Mouse (Mus musculus): ENCODE results near the gene Parp3. TPM values are rescaled to one million over a fixed set of nuclear protein-coding genes. Genes with fewer than 3 reads are reported as not detected.

Parp3 gene
- total RNA-seq, 2 experiments from 2014 or later = 3.0 to 3.7 TPM

- Histone ChIP-seq H3K4me3 (peak within 1 kb of the TSS; percentile 90), H3K27ac (peak within 1 kb of the TSS; percentile 97)
- no peak for TF ChIP-seq CTCF (conservative IDR thresholded peaks at IDR 0.05)
- peak; percentile 94 to 97 for DNase-seq (ENCODE audit: low spot score in 2 of 2)
Observed at GRCm38 (mm10) chr9:106429221-106430014, 47.3 kb downstream of the Parp3 start, which contains the start of gene Rpl29. TSS of gene Rpl29 (plus strand) at chr9:106429454.

- H3K27ac ChIP-seq = peak overlapping the region; percentile 97
- H3K4me3 ChIP-seq = peak overlapping the region; percentile 90
- no peak for DNase-seq (ENCODE audit: low spot score in 2 of 2)
- peak; percentile 45 for TF ChIP-seq CTCF (conservative IDR thresholded peaks at IDR 0.05)
Observed at GRCm38 (mm10) chr9:106428719-106429220, 48.0 kb downstream of the Parp3 start.

DNA sequence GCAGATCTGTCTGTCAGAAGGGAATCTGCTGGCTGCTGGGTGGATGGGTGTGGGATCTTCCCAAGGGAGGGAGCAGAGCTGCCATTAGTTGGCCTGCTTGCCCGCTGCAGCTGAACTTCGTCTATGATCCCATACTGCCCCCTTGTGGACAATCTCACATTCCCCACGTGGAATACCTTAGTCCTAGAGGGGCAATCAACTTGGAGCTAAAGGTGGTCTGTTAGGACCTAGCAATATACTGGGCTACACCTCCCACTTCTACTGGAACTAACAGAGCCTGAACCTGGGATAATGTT is 54.9 kb downstream of the Parp3 start:
- peak; percentile 88 to 91 for DNase-seq (ENCODE audit: low spot score in 2 of 2)
- H3K4me3 ChIP-seq = peak overlapping the region; percentile 40
- H3K27ac ChIP-seq = peak overlapping the region; percentile 84
- peak; percentile 96 for TF ChIP-seq CTCF (conservative IDR thresholded peaks at IDR 0.05)

GRCm38 (mm10) chr9:106421033-106421864 is 55.5 kb downstream of the Parp3 start:
- Histone ChIP-seq H3K27ac (peak overlapping the region; percentile 84), H3K4me3 (peak overlapping the region; percentile 40)
- no peak for TF ChIP-seq CTCF (conservative IDR thresholded peaks at IDR 0.05)
- no peak for DNase-seq (ENCODE audit: low spot score in 2 of 2)

GRCm38 (mm10) chr9:106420608-106421007 is 56.1 kb downstream of the Parp3 start:
- peak overlapping the region; percentile 84; the same call in 1 of the 2 replicates for H3K27ac ChIP-seq

More at GRCm38 (mm10) chr9:106420608-106421007, 56.1 kb downstream of the Parp3 start:
- no peak for DNase-seq (ENCODE audit: low spot score in 2 of 2)
- H3K4me3 ChIP-seq = no peak overlapping the region
- no peak for TF ChIP-seq CTCF (conservative IDR thresholded peaks at IDR 0.05)

Other genes starting within 250 kb of the Parp3 start
- 100 to 1,000 TPM; 149 to 154 TPM for gene Alas1, start 228.3 kb downstream of the Parp3 start, total RNA-seq (2021)
- 10 to 100 TPM in 1 of 2 experiments, 1 to 10 TPM in 1; 8.6 to 14.5 TPM for gene Poc1a, start 195.9 kb downstream of the Parp3 start, total RNA-seq (2021)
- 10 to 100 TPM; 81.7 to 93.2 TPM for gene Dusp7, start 108.3 kb downstream of the Parp3 start, total RNA-seq (2021)
- 100 to 1,000 TPM; 260 to 265 TPM for gene Rpl29, start 47.5 kb downstream of the Parp3 start, total RNA-seq (2021)
- gene Acy1, start 38.6 kb downstream of the Parp3 start, total RNA-seq (2021) = 10 to 100 TPM; 15.5 to 16.1 TPM
- 10 to 100 TPM; 13.9 to 17.0 TPM for gene Abhd14b, start 29.5 kb downstream of the Parp3 start, total RNA-seq (2021)
- 10 to 100 TPM; 39.0 to 39.4 TPM for gene Abhd14a, start 29.3 kb downstream of the Parp3 start, total RNA-seq (2021)
- 100 to 1,000 TPM; 187 to 205 TPM for gene Pcbp4, start 23.7 kb downstream of the Parp3 start, total RNA-seq (2021)
- 10 to 100 TPM; 11.6 to 12.4 TPM for gene Gpr62, start 11.0 kb downstream of the Parp3 start, total RNA-seq (2021)
- 10 to 100 TPM; 35.4 to 36.6 TPM for gene Rrp9, start 986 bp downstream of the Parp3 start, total RNA-seq (2021)
- not detected for gene Iqcf1, start 23.0 kb upstream of the Parp3 start, total RNA-seq (2021)
- gene Iqcf5, start 37.6 kb upstream of the Parp3 start, total RNA-seq (2021) = not detected
- not detected for gene Iqcf3, start 84.7 kb upstream of the Parp3 start, total RNA-seq (2021)
- not detected for gene Iqcf4, start 94.0 kb upstream of the Parp3 start, total RNA-seq (2021)
- not detected for gene Iqcf6, start 149.6 kb upstream of the Parp3 start, total RNA-seq (2021)
- 10 to 100 TPM; 76.8 to 82.2 TPM for gene Grm2, start 179.1 kb upstream of the Parp3 start, total RNA-seq (2021)
- gene Tex264, start 209.0 kb upstream of the Parp3 start, total RNA-seq (2021) = 10 to 100 TPM; 85.0 to 99.3 TPM